Mouse (Mus musculus) cerebellum, adult 9-11 months (tissue): ENCODE data around the gene Agfg1.

Experiments
- DNase-seq: peaks from one replicate; pipeline ENCODE4 v3.0.0; 2022

The Agfg1 gene

DNA sequence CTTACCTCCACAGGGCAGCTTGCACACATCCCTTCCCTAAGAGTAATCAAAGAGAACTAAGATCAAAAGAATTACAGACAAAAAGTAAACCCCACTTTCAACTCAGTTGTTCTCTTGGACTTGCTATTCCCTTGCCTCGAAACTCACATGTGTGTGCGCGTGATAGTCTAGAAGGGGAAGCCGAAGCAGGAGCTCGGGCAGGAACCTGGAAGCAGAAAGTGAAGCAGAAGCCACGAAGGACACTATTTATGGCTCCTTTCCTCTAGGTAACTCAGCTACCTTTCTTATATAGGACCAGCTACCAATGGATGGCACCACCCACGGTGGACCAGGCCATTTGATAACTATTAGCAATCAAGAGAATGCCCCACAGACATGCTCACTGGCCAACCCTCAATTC is 13.5 kb upstream of the Agfg1 start:
- DNase-seq = no peak

GRCm38 (mm10) chr1:82826911-82827310 is 12.4 kb upstream of the Agfg1 start:
- no peak for DNase-seq

- DNase-seq = no peak
These were observed 8.5 kb upstream of the Agfg1 start for GRCm38 (mm10) chr1:82830771-82831170.

DNA sequence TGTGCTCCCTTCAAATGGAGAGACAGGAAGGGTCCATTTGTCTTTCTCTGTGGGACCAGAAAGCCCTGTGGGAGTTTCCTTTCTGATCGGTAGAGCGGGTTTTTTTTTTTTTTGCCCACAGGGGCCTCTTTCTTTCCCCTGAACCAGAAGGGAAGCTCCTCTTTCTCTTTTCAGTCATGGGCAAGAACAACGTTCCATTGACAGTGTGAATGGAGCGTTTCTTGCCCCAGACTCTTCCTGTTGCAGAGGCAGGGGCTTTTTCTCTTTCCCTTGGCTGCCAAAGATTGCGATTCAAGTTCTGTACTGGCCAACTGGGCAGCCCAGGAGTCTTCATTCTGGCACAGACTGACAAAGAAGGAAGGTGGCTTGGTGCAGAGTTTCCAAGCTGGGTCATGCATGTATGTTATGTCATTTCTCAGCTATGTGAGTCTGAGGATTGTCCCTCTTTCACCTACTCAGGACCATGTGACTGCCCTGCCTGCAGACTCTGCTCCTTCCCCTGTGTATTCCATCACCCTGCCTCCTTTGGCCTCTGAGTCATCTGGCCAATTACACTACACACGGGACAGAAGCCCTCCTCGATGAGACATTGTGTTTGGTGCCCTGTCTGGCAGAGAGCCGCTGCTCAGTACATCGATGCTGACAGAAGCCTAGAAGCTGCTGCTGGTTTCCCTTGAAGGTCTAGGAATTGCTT is 7.6 kb upstream of the Agfg1 start:
- DNase-seq = no peak

- DNase-seq = no peak
These were observed 6.7 kb upstream of the Agfg1 start for GRCm38 (mm10) chr1:82832495-82833021.

DNA sequence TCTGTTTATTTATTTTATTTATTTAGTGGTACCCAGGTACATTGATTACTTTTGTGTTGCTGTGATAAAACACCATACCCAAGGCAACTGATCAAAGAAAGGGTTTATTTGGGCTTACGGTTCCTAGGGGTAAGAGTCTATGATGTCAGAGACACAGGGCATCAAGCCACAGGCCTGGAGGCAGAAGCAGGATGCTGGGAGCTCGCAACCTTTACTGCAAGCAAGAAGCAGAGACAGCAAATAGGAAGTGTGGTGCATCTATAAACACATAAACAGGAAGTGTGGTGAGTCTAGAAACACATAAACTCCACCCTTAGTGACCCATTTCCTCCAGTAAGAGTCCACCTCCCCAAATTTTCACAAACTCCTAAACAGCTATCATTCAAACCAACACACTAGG is 5.8 kb upstream of the Agfg1 start:
- DNase-seq = no peak

GRCm38 (mm10) chr1:82834572-82834971 is 4.7 kb upstream of the Agfg1 start:
- no peak for DNase-seq

DNA sequence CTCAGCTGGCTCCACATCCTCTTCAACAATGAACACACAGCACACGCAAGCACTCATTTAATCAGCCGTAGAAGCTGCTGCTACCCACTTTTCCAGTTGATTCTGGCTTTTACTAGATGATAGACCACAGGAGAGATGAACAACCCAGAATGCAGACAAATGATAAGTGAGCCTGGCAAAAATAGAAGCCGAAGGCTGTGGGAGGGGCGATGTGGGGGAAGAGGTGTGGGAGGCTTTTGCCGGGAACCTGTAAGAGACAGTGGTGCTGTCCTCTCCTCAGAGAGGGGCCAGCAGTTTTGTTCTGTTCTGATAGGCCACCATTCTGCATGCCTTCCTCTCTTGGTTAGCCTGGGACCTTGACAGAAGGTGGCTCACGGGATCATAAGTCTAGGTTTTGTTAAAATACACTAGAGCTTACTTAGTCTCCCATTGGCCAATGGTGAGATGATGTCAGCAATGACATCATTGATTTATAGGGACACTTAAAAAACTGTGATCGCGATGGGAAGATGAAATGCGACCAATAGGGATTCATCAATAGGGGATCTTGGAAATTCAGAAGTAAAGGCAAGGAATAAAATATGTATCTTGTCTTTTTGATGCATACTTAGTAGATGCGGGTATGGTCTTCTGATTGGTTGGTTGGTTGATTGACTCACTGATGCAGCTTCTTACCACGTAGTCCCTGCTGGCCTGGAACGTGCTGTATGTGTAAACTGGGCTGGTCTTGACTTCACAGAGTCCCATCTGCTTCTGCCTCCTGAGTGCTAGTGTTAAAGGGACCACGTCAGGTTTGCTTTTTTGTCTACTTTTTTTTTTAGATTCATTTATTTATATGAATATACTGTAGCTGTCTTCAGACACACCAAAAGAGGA is 2.7 kb upstream of the Agfg1 start:
- DNase-seq = no peak

GRCm38 (mm10) chr1:82837579-82837978 is 1.7 kb upstream of the Agfg1 start:
- no peak for DNase-seq

DNA sequence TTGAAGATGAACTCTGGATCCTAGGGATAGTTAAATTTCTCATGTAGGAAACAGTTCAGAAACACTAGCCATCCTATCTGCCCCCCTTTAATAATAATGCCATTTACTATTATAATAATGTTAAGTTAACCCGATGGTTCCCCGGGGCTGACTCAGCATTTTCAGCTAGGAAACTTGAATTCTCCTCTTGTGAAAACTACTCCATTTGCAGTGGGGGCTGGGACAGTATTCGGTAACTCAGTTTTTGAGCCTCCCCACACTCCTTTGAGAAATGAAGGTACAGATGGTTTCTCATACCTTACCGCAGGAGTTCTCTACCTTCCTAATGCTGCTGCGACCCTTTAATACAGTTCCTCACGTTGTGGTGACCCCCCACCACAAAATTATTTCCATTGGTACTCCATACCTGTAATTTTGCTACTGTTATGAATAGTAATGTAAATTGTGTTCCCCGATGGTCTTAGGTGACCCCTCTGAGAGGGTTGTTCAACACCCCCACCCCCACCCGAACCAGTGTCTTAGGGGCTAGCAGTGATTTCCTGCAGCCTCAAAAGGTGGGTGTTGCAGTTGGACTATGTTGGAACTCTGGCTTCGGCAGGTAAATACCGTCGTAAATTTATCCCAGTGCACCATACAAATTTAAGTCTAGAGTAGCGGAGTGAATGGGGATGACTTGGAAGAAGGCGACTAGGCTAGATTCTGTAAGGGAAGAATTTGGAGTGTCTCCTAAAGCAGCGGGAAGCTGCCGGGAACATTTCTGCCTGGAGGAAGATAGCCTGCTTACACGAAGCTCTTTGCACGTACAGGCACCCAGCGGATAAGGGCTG is 601 bp upstream of the Agfg1 start:
- DNase-seq = peak; percentile 18

GRCm38 (mm10) chr1:82839614-82840421 is 535 bp downstream of the Agfg1 start:
- no peak for DNase-seq

GRCm38 (mm10) chr1:82855729-82856128 is 16.4 kb downstream of the Agfg1 start:
- DNase-seq = no peak

DNA sequence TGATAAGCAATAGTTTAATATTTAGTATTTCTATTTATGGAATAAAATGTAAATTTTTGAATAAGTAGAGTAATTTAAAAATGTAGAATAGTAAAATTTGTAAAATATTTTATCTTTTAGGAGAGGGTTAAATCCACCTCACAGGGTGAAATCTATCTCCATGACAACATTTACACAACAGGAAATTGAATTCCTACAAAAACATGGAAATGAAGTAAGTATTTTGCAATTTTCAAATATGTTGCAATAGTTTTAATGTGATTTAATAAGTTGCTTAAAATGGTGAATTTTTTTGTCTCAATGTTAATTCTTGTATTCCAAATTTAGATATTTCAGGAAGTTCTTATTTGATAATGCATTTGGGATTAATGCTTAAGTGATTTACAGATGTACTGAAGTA is 19.0 kb downstream of the Agfg1 start:
- no peak for DNase-seq

- DNase-seq = no peak
These were observed 21.1 kb downstream of the Agfg1 start for GRCm38 (mm10) chr1:82860391-82860790.

- no peak for DNase-seq
These were observed 30.9 kb downstream of the Agfg1 start for GRCm38 (mm10) chr1:82870202-82870601.

DNA sequence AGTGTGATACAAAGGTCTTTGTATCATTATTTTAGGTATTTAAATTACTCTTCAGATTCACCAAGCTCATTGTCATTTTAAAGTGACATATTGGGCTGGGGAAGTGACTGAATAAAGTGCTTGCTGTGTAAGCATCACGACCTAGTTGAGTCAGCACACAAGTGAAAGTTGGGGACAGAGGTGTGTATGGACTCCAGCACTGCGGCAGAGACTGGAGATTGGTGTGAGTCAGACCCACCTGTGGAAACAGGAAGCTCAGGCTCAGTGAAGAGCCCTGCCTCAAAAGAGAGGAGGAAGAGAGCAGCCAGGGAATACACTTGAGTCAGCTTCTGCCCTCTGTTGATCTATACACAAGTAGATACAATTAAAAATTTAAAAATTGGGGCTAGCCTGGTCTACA is 39.9 kb downstream of the Agfg1 start:
- DNase-seq = no peak

GRCm38 (mm10) chr1:82880196-82880595 is 40.9 kb downstream of the Agfg1 start:
- DNase-seq = no peak

DNA sequence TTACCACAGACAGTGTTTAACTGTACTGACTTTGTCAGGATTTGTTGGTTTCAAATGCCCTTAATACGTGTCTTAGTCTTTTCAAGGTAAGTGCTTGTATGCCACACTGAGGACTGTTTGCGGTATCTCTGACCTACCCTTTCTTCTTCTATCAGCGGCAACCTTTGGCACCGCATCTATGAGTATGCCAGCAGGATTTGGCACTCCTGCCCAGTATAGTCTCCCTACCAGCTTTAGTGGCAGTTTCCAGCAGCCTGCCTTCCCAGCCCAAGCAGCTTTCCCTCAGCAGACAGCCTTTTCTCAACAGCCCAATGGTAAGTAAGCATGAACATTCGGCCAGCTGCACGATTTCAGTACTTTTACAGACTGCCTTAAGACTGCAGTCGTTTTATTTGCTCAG is 54.0 kb downstream of the Agfg1 start:
- peak; percentile 8 for DNase-seq

- DNase-seq = no peak
These were observed 61.3 kb downstream of the Agfg1 start for GRCm38 (mm10) chr1:82900567-82900966.

GRCm38 (mm10) chr1:82901201-82901600 is 61.9 kb downstream of the Agfg1 start:
- no peak for DNase-seq

DNA sequence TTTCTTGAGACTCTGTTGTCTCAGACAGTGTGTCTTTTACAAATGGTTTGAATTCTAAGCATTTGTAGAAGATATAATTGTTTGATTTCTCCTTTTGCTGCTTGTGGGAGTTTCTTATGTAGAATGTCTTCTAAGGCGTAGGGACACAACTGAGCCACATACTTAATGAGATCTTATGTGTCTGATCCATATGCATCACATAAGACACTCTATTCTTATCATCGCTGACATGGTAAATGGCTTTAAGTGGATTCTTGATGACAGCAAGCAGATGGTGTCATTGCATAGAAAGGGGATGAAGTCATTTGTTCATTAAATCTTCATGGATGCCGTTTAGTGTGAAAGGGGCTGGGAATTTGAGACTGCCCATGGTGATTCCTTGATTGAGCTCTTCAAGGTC is 66.6 kb downstream of the Agfg1 start:
- no peak for DNase-seq

GRCm38 (mm10) chr1:82913025-82913424 is 73.7 kb downstream of the Agfg1 start, which contains the start of gene A030005L19Rik:
Gene A030005L19Rik, plus strand, starts transcription at chr1:82913325.
- no peak for DNase-seq
